Mouse (Mus musculus) midbrain, embryonic 11.5 days (tissue): Measurements from ENCODE around the gene Gm21836. TPM values are rescaled to one million over a fixed set of nuclear protein-coding genes. Genes with fewer than 3 reads are reported as not detected.
"Not testable (repeated sequence)": the region's sequence is repeated elsewhere in the genome, so short reads cannot be mapped to it uniquely, and the experiment has no call there.

Experiments used
- ATAC-seq: fragments of 200-750 bp; cut with Nextera tagmentation; 2 replicates; pipeline ENCODE4 v1.8.0; 2017; ENCODE audit warnings: moderate TSS enrichment, moderate library complexity; ENCODE audit not compliant: low FRiP score
- DNase-seq: peaks from one replicate; pipeline ENCODE4 v3.0.0; 2015; ENCODE audit warnings: low spot score; ENCODE audit errors: missing footprints
- H3K27ac ChIP-seq: fragments of 300-500 bp; sonication (generic); 2 replicates; pipeline ENCODE4 v1.5.1; 2014; ENCODE audit warnings: low read depth, low read length
- H3K27me3 ChIP-seq: fragments of 300-500 bp; sonication (generic); 2 replicates; pipeline ENCODE4 v1.6.1; 2014; ENCODE audit warnings: mild to moderate bottlenecking, low read length, moderate library complexity, mixed read lengths; ENCODE audit not compliant: control insufficient read depth, insufficient read depth
- H3K36me3 ChIP-seq: fragments of 300-500 bp; sonication (generic); 2 replicates; pipeline ENCODE4 v1.6.1; 2014; ENCODE audit warnings: mild to moderate bottlenecking, low read length, moderate library complexity, mixed read lengths; ENCODE audit not compliant: control insufficient read depth, insufficient read depth
- H3K4me1 ChIP-seq: fragments of 300-500 bp; sonication (generic); 2 replicates; pipeline ENCODE4 v1.6.1; 2014; ENCODE audit warnings: low read length; ENCODE audit not compliant: control insufficient read depth, insufficient read depth
- H3K4me2 ChIP-seq: fragments of 300-500 bp; sonication (generic); 2 replicates; pipeline ENCODE4 v1.6.1; 2014; ENCODE audit warnings: mild to moderate bottlenecking, moderate library complexity
- H3K4me3 ChIP-seq: fragments of 300-500 bp; sonication (generic); 2 replicates; pipeline ENCODE4 v1.5.1; 2014; ENCODE audit warnings: low read depth, low read length
- H3K9ac ChIP-seq: fragments of 300-500 bp; sonication (generic); 2 replicates; pipeline ENCODE4 v1.6.1; 2014; ENCODE audit warnings: low read length
- H3K9me3 ChIP-seq: fragments of 300-500 bp; sonication (generic); 2 replicates; pipeline ENCODE4 v1.6.1; 2016; ENCODE audit warnings: low read length; ENCODE audit not compliant: control insufficient read depth
- WGBS: fragments of 180-500 bp; shearing (Covaris S2); extraction: QIAGEN DNeasy Blood & Tissue Kit; methylation state at CpG from one replicate; pipeline ENCODE4 v1.1.7; 2014; 5-methylcytosine and 5-hydroxymethylcytosine counted together
- polyA plus RNA-seq: library from polyadenylated mRNA; unstranded; fragments of >200 nt; fragmentation: Nextera tagmentation; extraction: Ambion mirVana; gene quantifications from 2 replicates; pipeline ENCODE4 v1.2.1, GENCODE M21; 2014

Gm21836 gene
- not detected in 2 replicates for polyA plus RNA-seq

- H3K9me3 ChIP-seq, H3K4me1 ChIP-seq, H3K27me3 ChIP-seq, DNase-seq, H3K4me3 ChIP-seq, H3K9ac ChIP-seq, H3K4me2 ChIP-seq, H3K36me3 ChIP-seq, ATAC-seq, H3K27ac ChIP-seq: not testable (repeated sequence)
- 87% methylated on average over 2 of the region's 2 CpGs for WGBS
Observed at GRCm38 (mm10) chr9:124493693-124494092, at the start of gene Gm21836. Gene Gm21836, minus strand, starts transcription at chr9:124493793.

DNA sequence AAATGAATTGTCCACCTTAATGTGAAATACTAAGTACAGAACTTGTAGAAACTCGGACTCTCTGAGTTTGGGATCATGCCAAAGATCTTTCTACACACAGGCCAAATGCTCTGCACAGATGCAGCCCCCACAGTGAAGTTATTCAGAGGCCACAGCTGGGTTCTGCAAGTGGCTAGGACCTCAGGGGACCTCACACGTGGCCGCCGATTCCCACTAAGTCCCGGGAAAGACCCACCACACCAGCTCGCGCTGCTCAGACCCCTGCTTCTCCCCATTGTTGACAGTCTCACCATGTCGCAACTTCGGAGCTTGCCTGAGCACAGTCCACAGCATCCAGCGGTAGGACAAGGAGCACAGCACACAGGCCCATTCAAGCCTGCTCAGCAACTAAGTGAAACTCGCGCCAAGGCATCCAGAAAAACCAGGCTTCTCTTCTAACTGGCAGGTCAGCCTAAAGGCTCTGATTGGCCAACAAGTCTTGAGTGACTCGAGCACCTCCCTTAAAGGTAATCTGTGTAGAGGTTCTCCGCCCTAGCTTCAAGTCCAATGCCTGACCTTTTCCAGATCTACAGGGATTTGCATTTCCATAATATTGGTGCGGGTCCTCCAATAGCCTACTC lies 13.1 kb downstream of the Gm21836 start:
- H3K9ac ChIP-seq, H3K27me3 ChIP-seq, DNase-seq, H3K27ac ChIP-seq, H3K4me1 ChIP-seq, H3K4me2 ChIP-seq, H3K4me3 ChIP-seq, H3K9me3 ChIP-seq, ATAC-seq: not testable (repeated sequence)
- peaks cover 12% of the 10 kb centered on the region for H3K36me3 ChIP-seq
- WGBS, result 68% methylated on average over 12 of the region's 15 CpGs

GRCm38 (mm10) chr9:124478081-124478480 lies 15.5 kb downstream of the Gm21836 start:
- Histone ChIP-seq H3K4me2 (no peak overlapping the region), H3K9ac (no peak overlapping the region), H3K9me3 (no peaks in the 10 kb centered on the region; the same call in 1 of the 2 replicates), H3K27ac (no peak overlapping the region), H3K4me3 (no peak overlapping the region), H3K4me1 (no peaks in the 10 kb centered on the region), H3K36me3 (peaks cover 12% of the 10 kb centered on the region), H3K27me3 (no peaks in the 10 kb centered on the region)
- ATAC-seq (no peak), DNase-seq (no peak)
- 83% methylated on average over 3 of the region's 3 CpGs for WGBS

DNA sequence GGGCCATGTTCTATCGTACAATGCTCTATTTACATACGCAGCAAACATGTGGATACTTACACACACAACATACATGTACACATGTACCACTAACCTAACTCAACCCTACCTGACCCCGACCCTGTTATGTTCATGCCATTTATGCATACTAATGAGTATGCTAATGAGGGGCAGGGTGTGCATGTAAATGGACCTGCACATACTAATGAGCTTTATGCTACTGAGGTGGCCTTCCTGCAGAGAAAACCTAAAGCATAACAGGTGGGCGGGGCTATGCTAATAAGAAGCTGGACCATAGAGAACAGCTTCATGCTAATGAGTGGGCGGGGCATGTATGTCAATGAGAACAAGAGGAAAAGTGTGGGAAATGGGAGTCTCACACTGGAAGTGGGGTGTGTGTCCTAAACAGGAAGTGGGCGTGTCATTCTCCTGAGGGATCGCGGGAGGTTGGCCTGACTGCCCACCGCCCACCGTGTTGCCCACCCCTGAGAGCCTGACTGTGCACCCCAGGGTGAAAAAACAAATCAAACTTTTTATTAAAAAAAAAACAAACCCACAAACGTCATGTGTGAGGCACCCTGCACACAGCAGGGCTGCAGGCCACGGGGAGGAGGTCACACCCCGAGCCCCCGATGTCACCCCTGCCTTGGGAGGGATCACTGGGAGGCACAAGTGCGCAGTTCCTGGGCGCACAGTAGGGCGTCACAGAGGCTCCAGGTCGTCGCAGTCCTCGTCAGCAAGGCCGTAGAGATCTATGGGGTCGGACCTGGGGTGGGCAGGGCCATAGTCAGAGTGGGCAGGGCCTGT lies 17.3 kb downstream of the Gm21836 start, which contains the start of gene Ppp2r3d:
Ppp2r3d (minus strand) TSS at position 803 of the 807 bp plus-strand sequence.
- Histone ChIP-seq H3K27me3 (no peaks in the 10 kb centered on the region), H3K4me3 (no peak within 1 kb of the TSS), H3K9me3 (no peaks in the 10 kb centered on the region; the same call in 1 of the 2 replicates), H3K27ac (no peak within 1 kb of the TSS), H3K9ac (no peak within 1 kb of the TSS), H3K4me1 (no peaks in the 10 kb centered on the region), H3K36me3 (peaks cover 12% of the 10 kb centered on the region), H3K4me2 (no peak within 1 kb of the TSS)
- DNase-seq, result no peak
- ATAC-seq, result peak; percentile 75
- 96% methylated on average over 22 of the region's 22 CpGs for WGBS

DNA sequence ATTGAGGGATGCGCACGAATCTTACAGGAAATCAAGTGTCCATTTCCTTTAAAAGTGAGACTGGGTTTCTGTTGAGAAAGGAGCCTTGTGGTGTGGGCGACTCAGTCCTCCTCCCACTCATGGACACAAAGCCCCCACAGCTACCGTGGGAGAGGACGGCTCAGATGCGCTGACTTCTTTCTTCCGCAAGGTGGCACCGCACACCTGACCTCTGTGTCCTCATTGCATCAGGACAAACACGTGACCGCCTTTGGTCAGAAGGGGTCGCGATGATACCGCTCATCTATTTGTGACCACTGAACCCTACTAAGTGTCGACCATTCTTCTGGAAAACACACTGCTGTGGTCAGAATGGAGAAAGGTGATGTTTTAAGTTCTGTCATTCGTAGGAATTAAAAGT lies 17.9 kb downstream of the Gm21836 start:
- DNase-seq (no peak), ATAC-seq (peak; percentile 54; the same call in 1 of the 2 replicates)
- no peak overlapping the region for H3K9ac ChIP-seq
- no peak overlapping the region for H3K4me2 ChIP-seq
- WGBS, result 91% methylated on average over 15 of the region's 15 CpGs
- peaks cover 12% of the 10 kb centered on the region for H3K36me3 ChIP-seq
- no peaks in the 10 kb centered on the region for H3K27me3 ChIP-seq
- no peaks in the 10 kb centered on the region for H3K4me1 ChIP-seq
- H3K9me3 ChIP-seq, result no peaks in the 10 kb centered on the region; the same call in 1 of the 2 replicates
- no peak overlapping the region for H3K4me3 ChIP-seq
- no peak overlapping the region for H3K27ac ChIP-seq

DNA sequence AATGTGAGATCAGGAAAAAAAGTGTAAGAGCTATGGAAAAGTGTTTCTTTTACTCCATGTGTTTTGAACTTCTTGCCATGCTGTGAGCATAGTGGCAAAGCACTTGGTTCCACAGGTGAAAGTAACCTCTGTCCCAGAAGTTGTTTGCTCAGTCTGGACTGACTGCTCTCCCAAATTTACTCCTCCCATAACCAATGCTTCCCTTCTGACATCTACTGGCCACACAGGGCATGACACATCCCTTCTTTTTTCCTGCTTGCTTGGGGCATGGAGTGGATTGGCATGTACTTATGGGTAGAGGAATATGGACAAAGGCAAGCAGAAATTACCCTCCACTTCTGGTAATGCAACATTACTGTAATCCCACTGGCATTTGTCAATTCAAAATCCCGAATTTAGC lies 37.0 kb downstream of the Gm21836 start:
- peak; percentile 86 for DNase-seq
- no peak overlapping the region for H3K4me2 ChIP-seq
- H3K36me3 ChIP-seq, result no peaks in the 10 kb centered on the region
- H3K9ac ChIP-seq, result no peak overlapping the region
- H3K4me1 ChIP-seq, result no peaks in the 10 kb centered on the region
- no peaks in the 10 kb centered on the region for H3K27me3 ChIP-seq
- H3K4me3 ChIP-seq, result no peak overlapping the region
- no peaks in the 10 kb centered on the region for H3K9me3 ChIP-seq
- H3K27ac ChIP-seq, result no peak overlapping the region
- 5% methylated on average over 1 of the region's 1 CpGs for WGBS
- ATAC-seq, result no peak

Other genes starting within 250 kb of the Gm21836 start
- 6.0 and 7.1 TPM in 2 replicates for gene 2010315B03Rik, start 181.1 kb downstream of the Gm21836 start, polyA plus RNA-seq
- 84.3 and 113 TPM in 2 replicates for gene Ppp2r3d, start 16.9 kb downstream of the Gm21836 start, polyA plus RNA-seq